Mouse (Mus musculus): ENCODE results near the gene BC004004.
"Not testable (repeated sequence)": the region's sequence is repeated elsewhere in the genome, so short reads cannot be mapped to it uniquely, and the experiment has no call there.

The BC004004 gene

DNA sequence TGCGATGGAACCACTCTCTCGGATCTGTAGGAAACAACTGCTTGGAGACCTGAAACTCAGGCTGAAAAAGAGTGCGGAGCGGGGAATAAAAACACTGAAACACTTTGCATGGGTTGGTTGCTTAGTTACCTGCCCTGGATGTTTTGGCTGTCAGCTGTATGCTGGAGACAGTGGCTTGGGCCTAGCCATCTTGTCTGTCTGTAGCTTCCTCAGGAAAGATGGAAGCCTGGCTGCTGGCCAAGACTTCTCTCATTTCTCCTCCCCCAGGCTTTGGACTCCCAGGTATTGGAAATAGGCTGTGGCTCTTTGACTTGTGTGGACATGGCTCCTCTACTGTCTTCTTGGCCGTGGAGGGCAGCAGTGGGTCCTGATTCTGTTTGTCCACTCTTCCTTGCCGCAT, 32.8 kb downstream of the BC004004 start:
- no peak for DNase-seq

- DNase-seq, result no peak
Observed at GRCm38 (mm10) chr17:29302149-29302548, 33.6 kb downstream of the BC004004 start.

DNA sequence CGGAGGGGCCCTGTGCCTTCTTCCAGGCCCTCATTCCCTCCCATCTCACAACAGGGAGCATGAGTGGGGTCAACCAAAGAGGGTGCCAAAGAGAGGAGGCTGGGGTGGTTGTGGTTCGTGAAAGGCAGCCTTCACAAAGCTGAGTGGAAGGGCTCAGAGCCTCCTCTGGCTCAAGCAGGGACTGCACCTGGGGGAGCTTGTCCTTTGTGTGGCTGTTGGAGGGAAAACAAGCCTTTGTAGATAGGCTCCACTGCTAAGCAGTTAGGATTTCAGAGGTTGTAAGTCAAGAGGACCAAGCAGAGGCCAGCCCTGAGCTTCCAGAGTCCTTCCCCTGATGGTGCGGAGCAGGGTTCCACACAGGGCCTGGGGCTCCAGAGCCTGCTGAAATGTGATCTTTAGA, 34.5 kb downstream of the BC004004 start:
- DNase-seq, result no peak

- DNase-seq, result no peak
Observed at GRCm38 (mm10) chr17:29303856-29304255, 35.3 kb downstream of the BC004004 start.

GRCm38 (mm10) chr17:29304376-29305057, 35.9 kb downstream of the BC004004 start:
- DNase-seq, result no peak

- peak; percentile 44 for DNase-seq
Observed at GRCm38 (mm10) chr17:29305058-29305806, 36.6 kb downstream of the BC004004 start.

DNA sequence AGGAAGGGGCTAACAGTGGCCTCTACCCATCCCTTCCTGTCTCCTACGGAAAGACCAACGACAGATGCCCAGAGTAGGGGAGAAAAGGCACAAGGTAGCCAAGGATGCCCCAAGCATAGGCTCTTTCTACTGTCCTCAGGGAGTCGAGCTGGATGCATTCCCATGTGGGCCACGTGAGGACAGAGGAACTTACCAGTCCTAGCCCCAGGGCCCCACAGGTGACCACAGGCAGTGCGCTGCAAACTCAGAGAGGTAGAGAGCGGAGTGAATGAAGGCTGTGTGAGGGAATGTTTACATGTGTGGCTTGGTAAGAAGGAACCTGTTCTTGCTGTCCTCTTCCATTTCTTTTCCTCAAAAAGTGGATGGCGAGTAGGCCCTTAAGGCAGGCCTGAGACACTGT, 37.3 kb downstream of the BC004004 start:
- DNase-seq, result no peak

DNA sequence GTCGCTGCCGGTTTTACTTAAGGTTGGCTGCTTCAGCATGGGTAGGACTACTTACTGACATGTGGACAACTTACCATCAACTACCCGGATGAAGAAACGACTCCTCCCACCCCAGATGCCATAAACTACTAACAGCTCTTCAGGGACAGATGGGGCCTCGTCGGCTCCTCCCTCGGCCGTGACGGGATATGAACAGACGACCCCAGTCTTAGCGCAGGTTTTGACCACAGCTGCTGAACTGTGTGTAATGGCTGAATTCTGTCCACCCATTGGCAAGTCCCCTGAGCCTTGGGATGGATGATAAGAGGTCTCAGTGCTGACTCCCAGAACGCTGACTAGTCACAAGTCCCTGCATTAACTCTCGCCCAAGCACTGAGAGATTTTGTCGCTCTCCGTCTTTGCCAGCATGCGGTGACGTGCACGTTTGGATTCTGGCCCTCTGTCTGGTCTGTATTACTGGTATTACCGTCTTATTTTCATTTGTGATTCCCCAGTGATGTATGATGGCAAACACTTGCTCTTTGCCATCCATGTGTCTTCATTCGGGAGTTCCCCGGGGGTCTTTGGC, 41.6 kb downstream of the BC004004 start:
- no peak for DNase-seq

GRCm38 (mm10) chr17:29311602-29312001, 43.0 kb downstream of the BC004004 start:
- no peak for DNase-seq

GRCm38 (mm10) chr17:29312082-29312481, 43.5 kb downstream of the BC004004 start:
- no peak for DNase-seq

DNA sequence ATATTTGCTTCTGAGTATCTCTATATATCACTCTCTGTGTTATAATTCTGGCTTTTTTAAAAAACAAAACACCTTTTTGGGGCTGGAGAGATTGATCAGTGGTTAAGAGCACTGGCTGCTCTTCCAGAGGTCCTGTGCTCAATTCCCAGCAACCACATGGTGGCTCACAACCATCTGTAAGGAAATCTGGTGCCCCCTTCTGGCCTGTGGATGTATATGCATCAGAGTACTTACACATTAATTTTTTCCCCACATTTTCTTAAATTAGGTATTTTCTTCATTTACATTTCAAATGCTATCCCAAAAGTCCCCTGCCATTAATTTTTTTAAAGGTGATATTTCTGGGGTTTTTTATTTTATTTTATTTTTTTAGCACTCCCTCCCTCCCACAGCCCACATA, 44.7 kb downstream of the BC004004 start:
- DNase-seq, result no peak

- DNase-seq, result no peak
Observed at GRCm38 (mm10) chr17:29315672-29316465, 47.3 kb downstream of the BC004004 start.

GRCm38 (mm10) chr17:29316891-29317290, 48.3 kb downstream of the BC004004 start:
- DNase-seq, result no peak

DNA sequence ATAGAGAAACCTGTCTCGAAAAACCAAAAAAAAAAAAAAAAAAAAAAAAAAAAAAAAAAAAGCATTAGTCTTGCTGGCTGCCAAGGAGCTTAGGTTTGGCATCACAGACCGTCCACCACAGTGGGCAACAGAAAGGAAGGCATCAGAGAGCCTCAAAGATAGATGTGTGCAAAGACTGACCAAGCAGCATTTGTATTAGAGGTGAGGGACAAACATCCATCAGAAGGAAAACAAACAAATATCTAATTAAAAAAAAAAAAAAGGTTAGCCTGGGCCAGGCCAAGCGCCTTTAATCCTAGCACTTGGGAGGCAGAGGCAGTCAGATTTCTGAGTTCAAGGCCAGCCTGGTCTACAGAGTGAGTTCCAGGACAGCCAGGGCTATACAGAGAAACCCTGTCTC, 48.8 kb downstream of the BC004004 start, which contains the start of gene Pi16:
TSS of gene Pi16 (plus strand) at position 301 of the 400 bp plus-strand sequence.
- DNase-seq, result not testable (repeated sequence)

- no peak for DNase-seq
Observed at GRCm38 (mm10) chr17:29318731-29319250, 50.2 kb downstream of the BC004004 start.

DNA sequence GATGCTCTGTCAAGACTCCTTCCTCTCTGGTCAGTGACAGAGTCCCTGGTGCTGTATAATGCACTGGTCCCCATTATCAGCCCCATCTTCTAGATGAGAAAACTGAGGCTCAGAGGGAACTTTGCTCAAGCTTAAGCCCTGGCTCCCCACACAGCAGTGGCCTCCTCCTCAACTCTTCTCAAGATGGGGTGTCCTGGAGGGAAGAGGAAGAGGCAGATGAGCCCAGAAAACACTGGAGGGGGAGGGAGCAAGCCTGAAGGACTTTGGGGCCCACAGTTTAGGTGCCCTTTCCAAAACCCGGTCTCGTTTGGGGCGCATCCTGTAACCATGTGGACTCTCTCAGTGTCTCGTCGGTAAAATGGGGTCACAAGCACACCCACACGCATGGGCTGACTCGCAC, 50.9 kb downstream of the BC004004 start:
- no peak for DNase-seq

DNA sequence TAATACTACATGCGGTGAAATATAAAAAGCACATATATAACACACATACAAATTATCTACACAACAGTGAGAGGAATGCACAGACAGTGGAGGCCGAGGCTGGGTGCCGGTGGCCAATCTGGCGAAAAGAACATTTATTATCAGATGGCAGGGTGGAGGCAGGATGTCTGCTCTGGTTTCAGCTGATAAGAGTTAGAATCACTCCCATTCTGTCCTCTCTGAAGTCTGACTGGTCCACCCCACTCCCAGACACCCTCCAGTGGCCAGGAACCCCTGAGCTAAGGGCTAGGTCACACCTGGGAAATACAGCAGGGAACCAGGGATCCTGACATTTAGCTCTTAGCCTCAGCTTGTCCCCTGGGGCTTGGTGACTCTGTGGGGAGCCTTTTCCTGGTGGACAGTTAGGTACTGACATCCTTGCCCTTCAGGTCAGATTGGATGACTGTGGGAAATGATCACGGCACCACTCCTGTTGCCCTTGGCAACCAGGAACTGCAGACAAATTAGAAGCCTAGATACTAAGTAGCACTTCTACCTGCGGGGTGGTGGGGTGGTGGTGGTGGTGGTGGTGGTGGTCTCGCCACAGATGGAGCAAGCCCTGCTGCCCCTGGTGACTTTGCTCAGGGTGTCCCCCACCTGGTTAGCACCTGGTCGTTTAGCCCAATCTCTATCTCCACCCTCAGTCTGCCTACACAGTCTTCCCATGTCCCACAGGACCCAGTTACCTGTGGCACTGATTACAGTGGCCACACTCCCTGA, 51.5 kb downstream of the BC004004 start:
- DNase-seq, result no peak

- DNase-seq, result no peak
Observed at GRCm38 (mm10) chr17:29321765-29322602, 53.4 kb downstream of the BC004004 start.

DNA sequence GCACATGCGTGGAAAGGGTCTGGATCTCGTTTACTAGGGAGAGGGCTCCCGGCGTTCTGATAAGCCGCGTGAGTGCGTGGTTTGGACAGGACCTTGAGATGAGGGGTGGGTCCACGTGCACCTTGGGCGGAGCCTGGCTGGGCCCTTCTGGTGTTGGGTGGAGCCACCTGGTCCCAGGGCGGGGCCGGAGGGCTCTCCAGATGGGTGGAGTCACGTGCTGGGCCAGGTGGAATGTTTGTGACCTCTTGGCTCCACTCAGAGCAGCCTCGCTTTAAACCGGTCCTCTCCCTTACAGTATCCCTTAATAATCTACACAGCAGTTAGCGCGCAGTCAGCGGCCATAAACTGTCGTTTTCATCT, 54.0 kb downstream of the BC004004 start:
- no peak for DNase-seq

- no peak for DNase-seq
Observed at GRCm38 (mm10) chr17:29323625-29324024, 55.0 kb downstream of the BC004004 start.

GRCm38 (mm10) chr17:29325831-29326230, 57.2 kb downstream of the BC004004 start:
- no peak for DNase-seq

All from cerebellum, adult 9-11 months (tissue).